Mouse (Mus musculus) CH12.LX (cell line): Measurements from ENCODE around the gene Csrp1. TPM values are rescaled to one million over a fixed set of nuclear protein-coding genes. Genes with fewer than 3 reads are reported as not detected.
A peak's percentile ranks its signal among the peaks of the same experiment; 100 is the strongest.

Experiments
- DNase-seq: peaks from one replicate; pipeline ENCODE4 v3.0.0-alpha.2; 2013; ENCODE audit errors: extremely low read depth
- H3K27ac ChIP-seq: 2 replicates; pipeline ENCODE4 v1.5.1; 2012; ENCODE audit warnings: low read depth, mild to moderate bottlenecking, control low read depth, moderate library complexity; ENCODE audit not compliant: insufficient read depth
- H3K27me3 ChIP-seq: replicated peaks from 2 replicates; pipeline ENCODE3; 2012; ENCODE audit warnings: inconsistent platforms
- H3K36me3 ChIP-seq, 2 experiments: replicated peaks in 1 of 2; 2 replicates each; pipeline versions ENCODE3 to v1.6.1; 2012; ENCODE audit warnings: inconsistent platforms in 1 of 2, low read length in 1 of 2, mild to moderate bottlenecking in 1 of 2, mixed read lengths in 1 of 2, moderate library complexity in 1 of 2; ENCODE audit not compliant: control insufficient read depth in 1 of 2, insufficient read depth in 1 of 2
- H3K4me1 ChIP-seq, 2 experiments: 2 replicates each; pipeline ENCODE4 v1.6.1; 2012; ENCODE audit warnings: inconsistent platforms in 1 of 2, moderate library complexity in 1 of 2; ENCODE audit not compliant: insufficient read depth in 2 of 2, control insufficient read depth in 1 of 2
- H3K4me2 ChIP-seq: 2 replicates; pipeline ENCODE4 v1.6.1; 2012; ENCODE audit warnings: low read depth, mild to moderate bottlenecking, control low read depth; ENCODE audit not compliant: poor library complexity, insufficient read depth, severe bottlenecking
- H3K4me3 ChIP-seq, 3 experiments: fragments of 150-350 bp in 1 of 3; sonication (generic) in 1 of 3; replicated peaks in 1 of 3; 2 replicates each; pipeline versions ENCODE3 to v1.5.1; 2011 to 2012; ENCODE audit warnings: low read depth in 2 of 3, low read length in 2 of 3, mild to moderate bottlenecking in 2 of 3, moderate library complexity in 2 of 3, control low read depth in 1 of 3, improper control_type of control experiment in 1 of 3, inconsistent platforms in 1 of 3, mixed read lengths in 1 of 3; ENCODE audit not compliant: poor library complexity in 1 of 3
- H3K79me2 ChIP-seq: replicated peaks from 2 replicates; pipeline ENCODE4 v1.6.1; 2012; ENCODE audit warnings: mild to moderate bottlenecking, moderate library complexity; ENCODE audit not compliant: control insufficient read depth, poor library complexity, insufficient read depth, severe bottlenecking; ENCODE audit errors: extremely low read depth
- H3K9ac ChIP-seq: 2 replicates; pipeline ENCODE4 v1.6.1; 2012; ENCODE audit warnings: low read depth, mild to moderate bottlenecking, control low read depth, moderate library complexity; ENCODE audit not compliant: insufficient read depth
- H3K9me3 ChIP-seq: replicated peaks from 2 replicates; pipeline ENCODE3; 2012; ENCODE audit warnings: low read length, inconsistent platforms, mixed read lengths
- CTCF ChIP-seq, 2 experiments: IDR thresholded peaks in 1 of 2; conservative IDR thresholded peaks in 1 of 2; 2 replicates each; pipeline ENCODE4 v1.5.1; 2011 to 2012; ENCODE audit warnings: low read depth in 2 of 2, low read length in 2 of 2, improper control_type of control experiment in 1 of 2, inconsistent platforms in 1 of 2, mild to moderate bottlenecking in 1 of 2, moderate library complexity in 1 of 2
- ELF1 ChIP-seq: IDR thresholded peaks from 2 replicates; pipeline ENCODE4 v1.6.1; 2014; ENCODE audit warnings: low read depth, mild to moderate bottlenecking, inconsistent platforms, low read length, improper control_type of control experiment
- JUN ChIP-seq: IDR thresholded peaks from 2 replicates; pipeline ENCODE4 v1.6.1; 2011; ENCODE audit warnings: low read depth, mild to moderate bottlenecking, low read length, improper control_type of control experiment, moderate library complexity; ENCODE audit not compliant: insufficient read depth
- NRF1 ChIP-seq: IDR thresholded peaks from 2 replicates; pipeline ENCODE4 v1.6.1; 2014; ENCODE audit warnings: low read depth, mild to moderate bottlenecking, inconsistent platforms, low read length, improper control_type of control experiment, moderate library complexity
- RAD21 ChIP-seq: IDR thresholded peaks from 2 replicates; pipeline ENCODE4 v1.6.1; 2011; ENCODE audit warnings: low read depth, mild to moderate bottlenecking, low read length, improper control_type of control experiment, moderate library complexity
- RCOR1 ChIP-seq: conservative IDR thresholded peaks from 2 replicates; pipeline ENCODE4 v1.6.1; 2012; ENCODE audit warnings: low read depth, mild to moderate bottlenecking, inconsistent platforms, low read length, improper control_type of control experiment
- SIN3A ChIP-seq: IDR thresholded peaks from 2 replicates; pipeline ENCODE4 v1.6.1; 2012; ENCODE audit warnings: low read length, improper control_type of control experiment, inconsistent platforms
- SMC3 ChIP-seq: IDR thresholded peaks from 2 replicates; pipeline ENCODE4 v1.6.1; 2011; ENCODE audit warnings: low read depth, low read length, improper control_type of control experiment
- TCF12 ChIP-seq: IDR thresholded peaks from 2 replicates; pipeline ENCODE4 v1.6.1; 2014; ENCODE audit warnings: low read depth, mild to moderate bottlenecking, inconsistent platforms, low read length, improper control_type of control experiment
- USF1 ChIP-seq: IDR thresholded peaks from 2 replicates; pipeline ENCODE4 v1.6.1; 2014; ENCODE audit warnings: low read depth, mild to moderate bottlenecking, inconsistent platforms, low read length, improper control_type of control experiment
- dilution Hi-C: fragments of 300-500 bp; cut with MboI; formaldehyde crosslinking; loops from 2 replicates; pipeline ENCODE4 v1.14.3; 2020; ENCODE audit warnings: low sequenced_read_pairs; ENCODE audit not compliant: extremely low pct_unique_long_range_greater_than_20kb, extremely low pct_ligation_motif_present
- in situ Hi-C: fragments of 300-500 bp; cut with MboI; formaldehyde crosslinking; loops from 3 replicates; pipeline ENCODE4 v1.14.3; 2019; ENCODE audit warnings: low sequenced_read_pairs, low pct_ligation_motif_present, low pct_unique_long_range_greater_than_20kb, mixed read lengths
- polyA plus RNA-seq: library from polyadenylated mRNA; unstranded; fragments of >175 nt; gene quantifications from 2 replicates; pipeline ENCODE4 v1.2.1, GENCODE M21; 2012; ENCODE audit warnings: low read depth; ENCODE audit not compliant: insufficient read length
- total RNA-seq, 2 experiments: library from RNA; depleted of rRNA; stranded (reverse); fragments of 300-350 nt in 1 of 2; fragments of >200 nt in 1 of 2; gene quantifications; 2 replicates each; pipeline ENCODE4 v1.2.3; 2012 to 2014

The Csrp1 gene
- total and polyA plus RNA-seq, 3 experiments = 45.9 to 54.3 (median 49.4) TPM

DNA sequence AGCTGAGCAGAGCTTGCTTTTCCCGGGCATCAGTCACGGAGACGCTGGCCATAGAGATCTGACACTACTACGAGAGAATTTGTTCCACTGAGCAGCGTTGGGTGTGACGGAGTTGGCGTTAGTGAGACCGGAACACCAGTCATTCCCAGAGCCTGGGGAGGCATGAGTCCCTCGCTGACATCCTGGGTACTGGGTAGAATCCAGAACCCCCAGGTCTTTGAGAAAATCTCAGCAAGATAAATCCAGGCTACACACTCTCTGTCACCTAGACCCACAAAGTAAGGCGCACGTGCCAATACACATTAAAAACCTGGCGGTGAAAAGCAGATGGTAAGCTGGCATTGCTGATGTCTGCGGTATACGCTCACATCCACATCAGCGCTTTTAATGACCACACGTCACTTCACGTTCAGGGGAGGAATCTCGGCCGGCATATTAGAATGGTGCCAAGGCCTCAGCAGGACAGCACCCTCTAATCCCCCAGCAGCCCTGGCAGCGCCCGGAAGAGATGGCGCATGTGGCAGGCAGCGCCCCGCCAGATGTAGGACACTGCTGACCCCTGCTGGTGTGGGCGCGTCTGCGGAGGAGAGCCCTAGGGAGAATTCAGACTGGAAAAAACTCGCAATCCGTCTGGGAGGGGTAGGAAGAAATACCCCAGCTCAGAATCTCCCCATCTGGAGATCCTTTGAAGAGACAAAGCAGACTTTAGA, 20.7 kb upstream of the Csrp1 start:
- no peak for DNase-seq
- dilution Hi-C loops = no loop called here
- H3K4me3 ChIP-seq = no peak overlapping the region

DNA sequence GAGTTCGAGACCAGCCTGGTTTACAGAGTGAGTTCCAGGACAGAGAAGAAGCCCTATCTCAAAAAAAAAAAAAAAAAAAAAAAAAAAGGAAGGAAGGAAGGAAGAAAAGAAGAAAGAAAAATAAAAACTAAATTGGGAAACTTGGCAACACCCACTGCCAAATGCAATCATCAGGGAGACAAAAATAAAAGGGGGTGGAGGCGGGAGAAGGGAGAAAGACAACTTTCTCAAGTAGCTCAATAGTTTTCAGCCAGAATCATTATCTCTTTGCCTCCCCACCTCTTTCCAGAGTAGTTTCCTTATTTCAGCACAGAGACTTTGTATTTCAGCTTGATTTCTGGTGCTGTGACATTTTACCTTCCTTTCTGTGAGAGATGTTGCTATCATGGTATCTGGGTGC, 20.0 kb upstream of the Csrp1 start:
- no peak overlapping the region for H3K9ac ChIP-seq
- H3K79me2 ChIP-seq = no peaks in the 10 kb centered on the region
- in situ Hi-C loops = no loop called here
- H3K27me3 ChIP-seq = peaks cover 52% of the 10 kb centered on the region
- H3K9me3 ChIP-seq = peaks cover 4% of the 10 kb centered on the region
- H3K4me2 ChIP-seq = no peak overlapping the region
- DNase-seq = no peak
- TF ChIP-seq TCF12 = no peak
- TF ChIP-seq SIN3A = no peak
- TF ChIP-seq, all 38 proteins: peak for 0
- dilution Hi-C loops = no loop called here
- Histone ChIP-seq H3K36me3 (no peaks in the 10 kb centered on the region), H3K4me1 (0 out of 4 replicates have a peak, but pooled peaks cover 0 to 2% of the 10 kb centered on the region in 2 experiments), H3K4me3 (no peak overlapping the region), H3K27ac (no peak overlapping the region)

More for the DNA sequence above, 20.7 kb upstream of the Csrp1 start:
- H3K9ac ChIP-seq = no peak overlapping the region
- peaks cover 59% of the 10 kb centered on the region for H3K27me3 ChIP-seq
- H3K79me2 ChIP-seq = no peaks in the 10 kb centered on the region
- H3K36me3 ChIP-seq = no peaks in the 10 kb centered on the region
- in situ Hi-C loops = no loop called here
- no peak overlapping the region for H3K27ac ChIP-seq
- H3K9me3 ChIP-seq = peaks cover 4% of the 10 kb centered on the region
- TF ChIP-seq NRF1 (no peak), JUN (no peak), CTCF (conservative IDR thresholded peaks at IDR 0.05 in 1 of 2, IDR thresholded peaks at IDR 0.05 in 1 of 2; ENCODE audit: low read depth in 2 of 2, low read length in 2 of 2) (peak in 1 of 2 experiments; percentile 63; a peak in 2 of 4 replicates), SMC3 (peak; percentile 29; the same call in 1 of the 2 replicates), RAD21 (peak; percentile 45), ELF1 (0 out of 2 replicates have a peak, but pooled peaks have one; percentile 14), RCOR1 (no peak)
- H3K4me1 ChIP-seq = 0 out of 4 replicates have a peak, but pooled peaks cover 0 to 2% of the 10 kb centered on the region in 2 experiments
- no peak overlapping the region for H3K4me2 ChIP-seq

DNA sequence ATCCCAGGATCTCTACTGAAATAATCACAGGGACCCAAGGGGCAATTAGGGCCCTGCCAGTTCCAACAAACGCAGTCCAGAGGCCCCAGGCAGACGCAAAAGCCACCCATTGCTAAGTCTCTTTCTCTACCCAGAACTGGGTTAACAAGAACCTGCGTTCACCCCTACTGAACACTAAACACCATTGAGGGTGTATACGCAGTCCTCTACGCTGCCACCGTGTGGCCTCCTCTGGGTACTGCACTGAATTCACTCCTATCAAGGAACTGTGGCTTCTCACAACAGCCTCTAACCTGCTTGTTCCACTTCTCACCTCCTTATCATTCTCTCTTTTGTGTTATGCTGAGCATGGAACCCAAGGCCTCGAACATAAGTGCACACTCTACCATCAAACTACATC, 19.3 kb upstream of the Csrp1 start:
- dilution Hi-C loops (no loop called here), in situ Hi-C loops (no loop called here)
- peak; percentile 78 for DNase-seq
- H3K9me3 ChIP-seq = peaks cover 4% of the 10 kb centered on the region
- H3K27ac ChIP-seq = no peak overlapping the region
- peaks cover 51% of the 10 kb centered on the region for H3K27me3 ChIP-seq
- TF ChIP-seq RAD21 (peak; percentile 45), USF1 (no peak), SMC3 (peak; percentile 73), CTCF (conservative IDR thresholded peaks at IDR 0.05 in 1 of 2, IDR thresholded peaks at IDR 0.05 in 1 of 2; ENCODE audit: low read depth in 2 of 2, low read length in 2 of 2) (peak; percentile 85 to 86)
- H3K9ac ChIP-seq = no peak overlapping the region
- no peaks in the 10 kb centered on the region for H3K36me3 ChIP-seq
- no peak overlapping the region for H3K4me3 ChIP-seq
- H3K79me2 ChIP-seq = no peaks in the 10 kb centered on the region
- 0 out of 4 replicates have a peak, but pooled peaks cover 0 to 2% of the 10 kb centered on the region in 2 experiments for H3K4me1 ChIP-seq
- no peak overlapping the region for H3K4me2 ChIP-seq
